Mouse (Mus musculus) limb, embryonic 13.5 days (tissue): ENCODE measurements around the gene Ube2d2b. TPM values are rescaled to one million over a fixed set of nuclear protein-coding genes. Genes with fewer than 3 reads are reported as not detected.

Experiments
- polyA plus RNA-seq: library from polyadenylated mRNA; unstranded; fragments of >200 nt; fragmentation: Nextera tagmentation; extraction: Ambion mirVana; gene quantifications from 2 replicates; pipeline ENCODE4 v1.2.1, GENCODE M21; 2015

The Ube2d2b gene
- polyA plus RNA-seq, 1 experiment from 2014 or later, result 0.17 TPM

Other genes starting within 250 kb of the Ube2d2b start
- 20.5 and 22.3 TPM in 2 replicates for gene Rpap2, start 232.7 kb upstream of the Ube2d2b start, polyA plus RNA-seq
- 44.1 and 46.4 TPM in 2 replicates for gene Glmn, start 232.2 kb upstream of the Ube2d2b start, polyA plus RNA-seq
- 0.08 and 0.09 TPM in 2 replicates for gene Gfi1, start 104.1 kb upstream of the Ube2d2b start, polyA plus RNA-seq
- gene Evi5, start 45.0 kb downstream of the Ube2d2b start, polyA plus RNA-seq, result 86.8 and 88.5 TPM in 2 replicates
- gene Rpl5, start 70.4 kb downstream of the Ube2d2b start, polyA plus RNA-seq, result 75.5 and 79.7 TPM in 2 replicates
- gene Fam69a, start 157.0 kb downstream of the Ube2d2b start, polyA plus RNA-seq, result 30.9 and 31.7 TPM in 2 replicates
- gene Mtf2, start 235.6 kb downstream of the Ube2d2b start, polyA plus RNA-seq, result 142 and 159 TPM in 2 replicates